ENCODE assay signal across 8 mouse cellular contexts in the genomic region with DNA sequence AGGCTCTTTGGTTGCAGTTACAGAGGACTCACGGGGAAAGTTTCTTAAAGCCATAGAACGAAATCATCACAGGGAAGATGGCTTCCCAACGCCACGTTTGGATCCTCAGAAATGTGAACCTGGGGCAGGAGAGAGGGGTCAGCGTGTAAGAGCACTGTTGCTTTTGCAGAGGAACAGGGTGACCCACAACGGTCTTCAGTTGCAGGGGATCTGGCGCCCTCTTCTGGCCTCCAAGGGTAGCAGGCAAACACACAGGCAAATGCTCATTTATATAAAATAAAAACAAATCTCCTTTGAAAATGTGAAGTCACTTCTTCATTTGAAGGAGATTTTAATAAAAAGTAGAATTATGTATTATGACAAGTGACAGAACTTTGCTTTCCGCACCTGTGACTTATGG.
DNase-seq lines count a peak whose midpoint lies in the region; ATAC-seq lines count a peak whose summit lies in the region.

No protein-coding gene starts in this region.

- DNase-seq in heart, postnatal 10 days: peak; percentile 68 to 72
- no peak for DNase-seq in heart, adult 11 months
- peak; percentile 36 for DNase-seq in c-Kit-positive CD71-negative TER-119-negative erythroid progenitor cells, embryonic 14.5 days (ENCODE audit: low read depth)
- DNase-seq in layer of hippocampus, postnatal 10 days (ENCODE audit: low spot score in 2 of 2): peak; percentile 74 to 81
- DNase-seq in urinary bladder, adult 18-20 months (ENCODE audit: low spot score in 2 of 2): peak; percentile 20 to 40

- peak; percentile 63 for ATAC-seq in CD4-positive, CD25-positive, alpha-beta regulatory T cell, adult 4 months
- peak; percentile 70; the same call in 1 of the 2 replicates for ATAC-seq in frontal cortex, adult (ENCODE audit: low TSS enrichment)
- peak; percentile 75 for ATAC-seq in megakaryocyte progenitor cell, adult 5-6 weeks (replicated peaks; ENCODE audit: poor library complexity)

- intact Hi-C loops in heart, postnatal 10 days (cut with DNase I): loop anchor here (1.0 kb wide), 1 partner anchor 142 kb away; no protein-coding TSS in a partner anchor
